Mouse (Mus musculus) megakaryocyte, embryonic 14.5 days (primary cell): ENCODE data around the gene Smad6.

Experiments
- FLI1 ChIP-seq: IDR thresholded peaks from 2 replicates; pipeline ENCODE4 v1.6.1; 2012; ENCODE audit warnings: low read length, inconsistent platforms, mixed read lengths
- GATA1 ChIP-seq: IDR thresholded peaks from 3 replicates; pipeline ENCODE4 v1.6.1; 2012; ENCODE audit warnings: mixed read lengths, low read length, inconsistent platforms, borderline replicate concordance

GRCm38 (mm10) chr9:63957647-63958185, 64.1 kb downstream of the Smad6 start:
- no peak for TF ChIP-seq FLI1
- TF ChIP-seq GATA1, result no peak
